Mouse (Mus musculus) urinary bladder, postnatal 36 days (tissue): ENCODE measurements around the gene Aars2.

Experiments used
- DNase-seq, 2 experiments: peaks; one replicate each; pipeline ENCODE4 v3.0.0; 2022; ENCODE audit warnings: low spot score in 2 of 2, mixed read lengths in 1 of 2

Gene Aars2

DNA sequence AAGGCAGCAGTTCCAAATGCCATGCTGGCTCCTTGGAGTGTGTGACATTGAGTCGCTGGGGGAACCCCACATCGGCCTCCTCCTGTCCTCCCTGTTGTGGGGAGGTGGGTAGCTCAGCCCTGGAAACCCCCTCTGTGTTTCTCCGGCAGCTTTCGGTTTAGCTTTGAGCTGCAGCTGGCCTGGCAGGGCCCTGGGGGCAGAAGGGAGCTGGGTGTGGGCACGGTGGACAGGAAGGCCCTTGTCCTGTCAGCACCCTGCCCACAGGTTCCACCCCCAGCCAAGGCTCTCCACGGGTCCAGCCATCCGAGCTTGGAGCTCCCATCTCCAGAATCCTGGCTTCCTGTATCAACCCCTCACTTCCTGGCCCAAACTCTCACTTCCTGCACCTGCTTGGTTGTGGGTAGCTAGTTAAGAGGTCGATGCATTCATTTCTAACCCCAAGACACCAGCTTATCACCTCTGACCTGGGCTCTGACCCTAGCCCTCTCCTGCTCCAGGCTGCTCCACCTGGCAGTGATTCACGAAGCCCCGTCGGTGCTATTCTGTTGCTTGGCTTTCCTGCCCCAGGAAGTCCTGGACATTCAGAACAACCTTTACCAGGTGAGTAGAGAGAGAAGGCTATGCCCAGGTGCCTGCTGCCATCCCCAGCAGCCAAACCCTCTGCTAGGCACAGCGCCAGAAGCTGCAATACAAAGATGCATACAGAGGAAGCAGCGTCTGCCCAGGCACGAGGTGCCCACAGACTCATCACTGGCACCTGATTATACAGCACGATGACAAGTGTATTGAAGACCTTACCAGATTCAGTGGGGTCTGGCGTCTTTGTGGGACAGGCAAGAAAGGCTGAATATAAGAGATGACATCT, 51.6 kb downstream of the Aars2 start:
- no peak for DNase-seq

DNA sequence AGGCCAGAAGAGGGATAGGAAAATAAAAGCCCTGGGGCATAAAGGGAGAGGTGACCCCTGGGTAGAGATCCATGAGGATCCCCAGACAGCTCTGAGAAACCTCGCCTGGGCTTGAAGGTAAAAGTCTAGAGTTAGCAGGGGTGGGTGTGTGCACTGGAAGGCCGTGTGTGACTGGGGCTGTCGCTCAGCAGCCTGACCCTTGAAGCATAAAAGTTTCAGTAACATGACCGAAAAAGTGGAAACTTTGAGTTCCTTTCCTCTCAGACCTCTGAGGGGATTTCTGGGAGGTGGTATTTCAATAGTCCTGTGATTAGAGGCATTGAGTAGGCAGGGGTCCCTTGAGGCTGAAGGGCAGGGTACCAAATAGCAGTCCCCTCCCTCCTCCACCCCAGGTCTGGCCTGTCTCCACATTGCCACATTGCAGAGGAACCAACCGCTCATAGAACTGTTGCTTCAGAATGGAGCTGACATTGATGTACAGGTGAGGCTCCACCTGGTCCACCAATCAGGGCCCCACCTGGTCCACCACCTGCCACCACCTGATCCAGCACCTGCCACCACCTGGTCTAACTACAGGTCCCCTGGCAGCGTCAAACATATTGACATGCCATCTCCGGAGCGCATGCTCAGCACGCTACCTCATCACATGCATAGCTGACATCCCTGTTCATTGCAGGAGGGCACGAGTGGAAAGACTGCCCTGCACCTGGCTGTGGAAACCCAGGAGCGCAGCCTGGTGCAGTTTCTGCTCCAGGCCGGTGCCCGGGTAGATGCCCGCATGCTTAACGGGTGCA, 53.3 kb downstream of the Aars2 start:
- no peak for DNase-seq

DNA sequence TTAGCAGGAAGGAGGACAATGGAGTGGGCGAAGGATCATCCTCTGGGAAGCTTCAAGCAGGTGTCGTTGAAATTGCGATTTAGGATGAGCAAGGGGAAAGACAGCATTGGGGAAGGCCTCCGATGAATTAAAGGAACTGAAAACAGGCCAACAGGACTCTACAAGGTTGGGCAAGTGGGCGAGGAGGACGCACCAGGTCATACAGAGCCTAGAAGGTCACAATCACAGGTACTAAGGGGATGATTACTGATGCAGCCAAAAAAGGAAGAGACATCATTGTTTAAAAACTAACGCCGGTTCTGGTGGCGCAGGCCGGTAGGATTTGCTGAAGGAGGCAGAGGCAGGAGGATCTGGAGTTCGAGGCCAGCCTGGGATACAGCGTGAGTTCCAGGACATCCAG, 56.6 kb downstream of the Aars2 start:
- no peak for DNase-seq

DNA sequence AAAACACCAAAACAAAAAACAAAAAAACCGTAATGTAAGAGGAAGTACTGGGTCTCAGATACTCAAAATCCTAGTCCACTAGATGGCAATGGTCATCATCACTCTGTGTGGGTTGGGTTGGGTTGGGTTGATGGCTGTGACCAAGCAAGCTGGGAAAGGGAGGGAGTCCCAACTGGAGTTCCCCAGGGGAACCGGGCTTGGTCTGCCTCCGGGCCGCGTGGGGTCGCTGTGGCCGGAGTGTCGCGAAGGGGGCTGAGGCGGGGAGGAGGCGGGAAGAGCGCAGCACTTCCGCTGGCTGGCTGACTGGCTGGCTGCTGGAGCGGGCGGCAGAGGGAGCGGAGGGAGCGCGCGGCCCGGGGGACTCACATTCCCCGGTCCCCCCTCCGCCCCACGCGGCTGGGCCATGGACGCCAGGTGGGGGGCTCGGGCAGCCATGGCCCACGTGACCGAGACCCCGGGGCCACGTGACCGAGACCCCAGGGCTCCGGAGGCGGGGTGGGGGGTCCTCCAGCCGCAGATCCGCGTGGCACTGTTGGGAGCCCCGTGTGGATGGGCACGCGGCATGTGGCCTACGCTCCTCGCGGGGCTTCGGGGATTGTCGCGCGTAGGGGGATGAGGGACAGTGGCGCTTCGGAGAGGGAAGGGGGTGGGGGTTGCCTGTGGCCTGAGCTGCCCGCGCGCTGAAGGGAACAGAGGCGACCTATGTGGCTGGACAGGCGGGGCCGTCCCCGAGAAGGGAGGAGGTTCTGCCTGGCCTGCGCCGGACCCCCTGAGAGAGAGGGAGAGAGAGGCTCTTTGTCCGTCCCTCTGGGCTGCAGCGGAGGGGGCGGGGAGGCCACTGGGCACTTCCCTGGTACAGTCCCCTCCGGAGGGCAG, 57.3 kb downstream of the Aars2 start, which contains the start of gene Slc35b2:
Gene Slc35b2 (plus strand): TSS at position 220 of the 876 bp plus-strand sequence.
- DNase-seq, result peak; percentile 89 to 94

DNA sequence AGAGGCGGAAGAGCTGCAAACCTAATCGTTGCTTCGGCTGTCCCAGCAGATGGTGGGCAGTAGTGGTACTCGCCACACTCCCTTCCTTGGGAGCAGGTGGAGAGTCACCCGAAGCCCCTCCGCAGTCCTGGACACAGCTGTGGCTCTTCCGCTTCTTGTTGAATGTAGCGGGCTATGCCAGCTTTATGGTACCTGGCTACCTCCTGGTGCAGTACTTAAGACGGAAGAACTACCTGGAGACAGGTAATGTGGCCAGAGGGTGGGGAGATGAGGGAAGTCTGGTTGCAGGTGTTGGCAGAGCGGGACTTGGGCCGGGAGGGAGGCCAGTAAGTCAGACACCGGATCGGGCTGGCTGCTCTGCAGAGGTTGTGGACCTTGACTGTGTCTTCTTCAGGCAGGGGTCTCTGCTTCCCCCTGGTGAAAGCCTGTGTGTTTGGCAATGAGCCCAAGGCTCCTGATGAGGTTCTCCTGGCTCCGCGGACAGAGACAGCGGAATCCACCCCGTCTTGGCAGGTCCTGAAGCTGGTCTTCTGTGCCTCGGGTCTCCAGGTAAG, 58.0 kb downstream of the Aars2 start:
- no peak for DNase-seq

DNA sequence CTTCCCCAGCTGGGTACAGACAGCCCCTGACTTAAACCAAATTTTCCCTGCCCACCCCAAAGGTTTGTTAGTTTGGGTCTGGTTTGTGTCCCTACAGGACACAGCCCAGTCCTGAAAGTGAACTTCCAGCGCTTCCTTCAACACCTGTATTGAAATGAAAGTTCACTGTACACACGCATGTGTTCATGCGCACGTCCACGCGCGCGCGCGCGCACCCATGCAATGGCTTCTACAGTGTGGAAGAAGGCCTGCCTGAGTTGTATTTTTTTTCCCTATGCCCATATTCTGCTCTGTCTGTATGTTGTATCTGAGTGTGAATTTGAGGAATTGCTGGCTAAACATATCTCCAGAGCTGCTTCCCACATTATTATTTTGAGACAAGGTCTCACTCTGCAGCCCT, 58.5 kb downstream of the Aars2 start:
- DNase-seq, result no peak

DNA sequence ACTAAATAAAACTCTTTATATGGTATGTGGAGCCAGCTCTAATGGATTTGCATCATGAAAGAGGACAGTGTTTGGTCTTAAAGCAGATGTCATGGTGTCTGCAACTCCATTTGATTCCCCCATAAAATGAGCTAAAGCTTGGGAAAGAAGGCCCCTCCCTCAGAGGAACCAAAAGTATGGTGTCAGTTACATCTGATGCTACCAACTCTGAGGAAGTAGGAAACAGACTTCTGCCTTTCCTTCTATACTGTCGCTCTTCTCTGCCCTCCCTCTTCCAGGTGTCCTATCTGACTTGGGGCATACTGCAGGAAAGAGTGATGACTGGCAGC, 59.4 kb downstream of the Aars2 start:
- no peak for DNase-seq

DNA sequence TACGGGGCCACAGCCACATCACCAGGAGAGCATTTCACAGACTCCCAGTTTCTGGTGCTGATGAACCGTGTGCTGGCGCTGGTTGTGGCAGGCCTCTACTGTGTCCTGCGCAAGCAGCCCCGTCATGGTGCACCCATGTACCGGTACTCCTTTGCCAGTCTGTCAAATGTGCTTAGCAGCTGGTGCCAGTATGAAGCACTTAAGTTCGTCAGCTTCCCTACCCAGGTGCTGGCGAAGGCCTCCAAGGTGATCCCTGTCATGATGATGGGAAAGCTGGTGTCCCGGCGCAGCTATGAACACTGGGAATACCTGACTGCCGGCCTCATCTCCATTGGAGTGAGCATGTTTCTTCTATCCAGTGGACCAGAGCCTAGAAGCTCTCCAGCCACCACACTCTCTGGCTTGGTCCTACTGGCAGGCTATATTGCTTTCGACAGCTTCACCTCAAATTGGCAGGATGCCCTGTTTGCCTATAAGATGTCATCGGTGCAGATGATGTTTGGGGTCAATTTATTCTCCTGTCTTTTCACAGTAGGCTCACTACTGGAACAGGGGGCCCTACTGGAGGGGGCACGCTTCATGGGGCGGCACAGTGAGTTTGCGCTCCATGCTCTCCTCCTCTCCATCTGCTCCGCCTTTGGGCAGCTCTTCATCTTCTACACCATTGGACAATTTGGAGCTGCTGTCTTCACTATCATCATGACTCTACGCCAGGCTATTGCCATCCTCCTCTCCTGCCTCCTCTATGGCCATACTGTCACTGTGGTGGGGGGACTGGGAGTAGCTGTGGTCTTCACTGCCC, 59.9 kb downstream of the Aars2 start:
- no peak for DNase-seq

DNA sequence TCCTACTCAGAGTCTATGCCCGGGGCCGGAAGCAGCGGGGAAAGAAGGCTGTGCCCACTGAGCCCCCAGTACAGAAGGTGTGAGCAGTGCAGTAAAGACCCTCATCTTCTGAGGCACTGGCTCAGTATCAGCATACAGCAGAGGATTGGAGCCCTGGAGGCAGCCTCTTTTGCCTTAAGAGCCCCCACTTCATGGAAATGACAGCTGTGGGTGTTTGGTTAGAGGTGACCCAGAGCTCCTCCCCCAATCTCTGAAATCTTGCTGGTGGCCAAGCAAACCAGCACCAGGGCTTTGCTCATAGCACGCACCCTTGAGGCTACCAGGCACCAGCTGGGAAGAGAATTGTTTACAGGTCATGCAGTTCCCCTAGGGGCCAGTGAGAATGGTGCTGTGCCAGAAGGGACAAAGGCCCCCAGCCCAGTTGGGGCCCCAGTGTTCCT, 60.5 kb downstream of the Aars2 start:
- no peak for DNase-seq

DNA sequence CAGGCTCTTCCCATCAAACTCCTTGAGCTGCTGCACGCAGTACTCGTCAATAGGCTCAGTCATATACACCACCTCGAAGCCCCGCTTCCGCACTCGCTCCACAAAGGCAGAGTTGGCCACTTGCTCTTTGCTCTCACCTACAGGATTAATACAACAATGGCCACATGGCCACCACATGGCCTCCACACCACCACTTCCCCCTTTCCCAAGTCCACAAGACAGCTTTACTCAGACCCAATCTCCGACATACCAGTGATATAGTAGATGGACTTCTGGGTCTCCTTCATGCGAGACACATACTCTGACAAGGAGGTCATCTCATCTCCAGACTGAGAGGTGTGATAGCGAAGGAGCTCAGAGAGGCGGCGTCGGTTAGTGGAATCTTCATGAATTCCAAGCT, 62.3 kb downstream of the Aars2 start:
- no peak for DNase-seq

DNA sequence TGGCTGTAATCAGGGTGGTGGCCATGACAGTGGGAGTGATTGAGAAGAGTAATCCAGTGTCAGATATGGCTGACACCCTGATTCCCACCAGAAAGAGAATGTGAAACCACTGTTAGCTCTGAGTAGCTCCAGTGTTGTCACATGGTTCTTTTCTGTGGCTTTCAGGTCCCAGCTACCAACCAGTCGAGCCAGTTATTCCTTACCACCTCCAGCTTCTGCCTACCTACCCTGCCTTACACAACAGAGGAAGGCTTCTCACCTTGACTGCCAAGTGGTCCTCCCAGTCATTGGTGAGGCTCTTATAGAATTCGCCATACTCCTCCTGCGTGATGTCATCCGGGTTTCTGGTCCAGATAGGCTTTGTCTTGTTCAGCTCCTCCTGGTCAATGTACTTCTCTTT, 63.4 kb downstream of the Aars2 start:
- DNase-seq, result no peak
